Comparison of ENCODE assay signal across 24 mouse cellular contexts in the genomic region with DNA sequence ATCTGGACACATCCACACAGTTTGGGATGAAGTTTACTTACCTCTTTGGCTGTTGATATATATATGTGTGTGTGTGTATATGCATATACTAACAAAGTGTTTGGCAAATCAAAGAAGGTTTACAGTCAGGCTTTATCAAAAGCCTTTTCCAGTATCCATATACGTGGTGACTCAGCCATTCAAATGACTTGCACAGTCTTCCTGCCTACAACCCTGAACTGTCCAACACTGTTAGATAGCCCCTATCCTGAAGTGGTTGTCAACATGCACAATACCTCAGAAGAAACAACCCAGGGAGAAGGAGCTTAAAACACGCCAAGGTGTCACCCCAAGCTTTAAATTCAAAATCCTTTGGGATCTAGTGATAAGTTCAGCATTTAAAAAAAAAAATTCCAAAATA. TPM values are rescaled to one million over a fixed set of nuclear protein-coding genes. Genes with fewer than 3 reads are reported as not detected.
A peak's percentile ranks its signal among the peaks of the same experiment; 100 is the strongest.
DNase-seq lines count a peak whose midpoint lies in the region; ATAC-seq and TF ChIP-seq lines count a peak whose summit lies in the region.
"Had no signal": no experiment of that assay in that cellular context is flagged by ENCODE, and none has a peak within 500 bp of the region (broad histone marks: within the 10 kb centered on the region; RNA-seq: fewer than 3 reads in every experiment).

No protein-coding gene starts in this region.

- no peaks in the 10 kb centered on the region for H3K27me3 ChIP-seq in limb, embryonic 12.5 days
- H3K27me3 ChIP-seq in limb, embryonic 10.5 days (ENCODE audit: low read depth, poor library complexity, severe bottlenecking): no peaks in the 10 kb centered on the region
- no peaks in the 10 kb centered on the region for H3K27me3 ChIP-seq in intestine, embryonic 16.5 days (replicated peaks; ENCODE audit: control insufficient read depth, insufficient read depth, low read length)
- H3K27me3 ChIP-seq in limb, embryonic 14.5 days (ENCODE audit: control insufficient read depth, insufficient read depth, low read length): no peaks in the 10 kb centered on the region
- H3K27me3 ChIP-seq: forebrain, embryonic 12.5 days; forebrain, embryonic 15.5 days; hindbrain, embryonic 12.5 days; hindbrain, embryonic 15.5 days had no signal

- no peak for ATAC-seq in limb, embryonic 12.5 days (ENCODE audit: insufficient number of reproducible peaks, insufficient read depth, low FRiP score, low TSS enrichment, low read depth)
- ATAC-seq in intestine, embryonic 16.5 days: peak; percentile 59
- ATAC-seq in limb, embryonic 14.5 days (ENCODE audit: low FRiP score, low read depth): no peak
- ATAC-seq: CD4-positive, CD25-positive, alpha-beta regulatory T cell, adult 4 months; forebrain, embryonic 15.5 days had no signal

- no peak for DNase-seq in limb, embryonic 10.5 days (ENCODE audit: low spot score)
- DNase-seq in limb, embryonic 14.5 days (ENCODE audit: low spot score): no peak
- no peak for DNase-seq in layer of hippocampus, postnatal 36 days
- DNase-seq in left cerebral cortex, adult 2 months (ENCODE audit: extremely low spot score in 1 of 2, low spot score in 2 of 2): no peak
- no peak for DNase-seq in adrenal gland, adult (ENCODE audit: inconsistent age in 2 of 2, low spot score in 1 of 2)
- DNase-seq: adrenal gland, adult 8-10 months; adrenal gland, postnatal 25 days; cerebellum, adult 11-12 months; cerebellum, adult 8-10 months; cerebellum, postnatal 10 days; cerebellum, postnatal 36 days; embryo, embryonic 11 days; gastrocnemius, postnatal 36 days; heart, adult 2 months had no signal

- TF ChIP-seq CTCF in left cerebral cortex, adult 2 months (IDR thresholded peaks at IDR 0.05): no peak

- peak overlapping the region; percentile 79 for H3K27ac ChIP-seq in limb, embryonic 12.5 days
- H3K27ac ChIP-seq in limb, embryonic 10.5 days: no peak overlapping the region
- H3K27ac ChIP-seq in intestine, embryonic 16.5 days (ENCODE audit: low read length): no peak overlapping the region
- peak overlapping the region; percentile 33; the same call in 1 of the 2 replicates for H3K27ac ChIP-seq in limb, embryonic 14.5 days (replicated peaks; ENCODE audit: low read depth, low read length)
- H3K27ac ChIP-seq in left cerebral cortex, adult 2 months: no peak overlapping the region
- H3K27ac ChIP-seq: forebrain, embryonic 12.5 days; forebrain, embryonic 15.5 days; heart, adult 2 months; hindbrain, embryonic 12.5 days; hindbrain, embryonic 15.5 days had no signal

- H3K4me1 ChIP-seq in limb, embryonic 12.5 days (replicated peaks): no peaks in the 10 kb centered on the region
- no peaks in the 10 kb centered on the region for H3K4me1 ChIP-seq in limb, embryonic 10.5 days
- no peaks in the 10 kb centered on the region for H3K4me1 ChIP-seq in intestine, embryonic 16.5 days (ENCODE audit: control insufficient read depth, insufficient read depth, low read length)
- no peaks in the 10 kb centered on the region for H3K4me1 ChIP-seq in limb, embryonic 14.5 days (ENCODE audit: control insufficient read depth, insufficient read depth, low read length)
- H3K4me1 ChIP-seq: forebrain, embryonic 12.5 days; forebrain, embryonic 15.5 days; hindbrain, embryonic 12.5 days; hindbrain, embryonic 15.5 days had no signal

- H3K36me3 ChIP-seq in limb, embryonic 12.5 days: no peaks in the 10 kb centered on the region
- H3K36me3 ChIP-seq in limb, embryonic 10.5 days: no peaks in the 10 kb centered on the region
- H3K36me3 ChIP-seq in intestine, embryonic 16.5 days (ENCODE audit: control insufficient read depth, insufficient read depth, low read length): no peaks in the 10 kb centered on the region
- no peaks in the 10 kb centered on the region for H3K36me3 ChIP-seq in limb, embryonic 14.5 days (ENCODE audit: control insufficient read depth, insufficient read depth, low read length)
- H3K36me3 ChIP-seq: forebrain, embryonic 12.5 days; forebrain, embryonic 15.5 days; hindbrain, embryonic 12.5 days; hindbrain, embryonic 15.5 days had no signal

- H3K9me3 ChIP-seq in limb, embryonic 12.5 days: no peaks in the 10 kb centered on the region
- no peaks in the 10 kb centered on the region for H3K9me3 ChIP-seq in limb, embryonic 10.5 days (replicated peaks)
- no peaks in the 10 kb centered on the region for H3K9me3 ChIP-seq in intestine, embryonic 16.5 days (ENCODE audit: control insufficient read depth, low read length)
- no peaks in the 10 kb centered on the region for H3K9me3 ChIP-seq in limb, embryonic 14.5 days (ENCODE audit: control insufficient read depth, low read length)
- H3K9me3 ChIP-seq: forebrain, embryonic 12.5 days; forebrain, embryonic 15.5 days; hindbrain, embryonic 12.5 days; hindbrain, embryonic 15.5 days had no signal

- no peak overlapping the region for H3K9ac ChIP-seq in limb, embryonic 12.5 days (replicated peaks)
- no peak overlapping the region for H3K9ac ChIP-seq in intestine, embryonic 16.5 days (ENCODE audit: low read depth, low read length)
- H3K9ac ChIP-seq in limb, embryonic 14.5 days (ENCODE audit: low read depth, low read length, severe bottlenecking): no peak overlapping the region
- H3K9ac ChIP-seq: forebrain, embryonic 12.5 days; forebrain, embryonic 15.5 days; hindbrain, embryonic 12.5 days; hindbrain, embryonic 15.5 days had no signal

- no peak for TF ChIP-seq POLR2A in limb, embryonic 14.5 days (IDR thresholded peaks at IDR 0.05; ENCODE audit: borderline replicate concordance, extremely low read depth, insufficient read depth, insufficient read length)

- no peak overlapping the region for H3K4me2 ChIP-seq in limb, embryonic 12.5 days
- no peak overlapping the region for H3K4me2 ChIP-seq in intestine, embryonic 16.5 days (ENCODE audit: low read depth, low read length)
- H3K4me2 ChIP-seq in limb, embryonic 14.5 days (replicated peaks; ENCODE audit: low read depth, low read length, severe bottlenecking): no peak overlapping the region
- H3K4me2 ChIP-seq: forebrain, embryonic 12.5 days; forebrain, embryonic 15.5 days; heart, embryonic 11.5 days; hindbrain, embryonic 12.5 days; hindbrain, embryonic 15.5 days had no signal

- intact Hi-C loops in left cerebral cortex, adult 2 months (cut with DNase I): no loop called here

- no peak overlapping the region for H3K4me3 ChIP-seq in limb, embryonic 12.5 days (replicated peaks)
- H3K4me3 ChIP-seq in limb, embryonic 10.5 days: no peak overlapping the region
- no peak overlapping the region for H3K4me3 ChIP-seq in intestine, embryonic 16.5 days (ENCODE audit: low read length)
- H3K4me3 ChIP-seq in limb, embryonic 14.5 days (replicated peaks; ENCODE audit: low read length): no peak overlapping the region
- no peak overlapping the region for H3K4me3 ChIP-seq in left cerebral cortex, adult 2 months
- H3K4me3 ChIP-seq: erythroblast, embryonic 14.5 days; forebrain, embryonic 12.5 days; forebrain, embryonic 15.5 days; heart, adult 2 months; hindbrain, embryonic 12.5 days; hindbrain, embryonic 15.5 days had no signal

- 75% methylated on average over 2 of the region's 2 CpGs for WGBS in limb, embryonic 12.5 days
- 89% methylated on average over 2 of the region's 2 CpGs for WGBS in limb, embryonic 10.5 days
- WGBS in intestine, embryonic 16.5 days: 74% methylated on average over 2 of the region's 2 CpGs
- 76% methylated on average over 2 of the region's 2 CpGs for WGBS in limb, embryonic 14.5 days

RNA-seq across cellular contexts. Expression of gene Scin, which starts 20.4 kb away (rescaled TPM):
- 7.0 and 7.6 TPM in 2 replicates for polyA plus RNA-seq in limb, embryonic 12.5 days (2016; fragmentation: Nextera tagmentation; extraction: Ambion mirVana)
- 0.09 TPM in 1 of 2 replicates, not detected in the other for polyA plus RNA-seq in limb, embryonic 10.5 days (2016; fragmentation: Nextera tagmentation; extraction: Ambion mirVana)
- polyA plus RNA-seq in intestine, embryonic 16.5 days (2015; fragmentation: Nextera tagmentation; extraction: Ambion mirVana): 67.5 and 79.3 TPM in 2 replicates
- polyA plus RNA-seq in limb, embryonic 14.5 days (2012; rRNA removed): 10.4 and 11.5 TPM in 2 replicates
- polyA plus RNA-seq in limb, embryonic 14.5 days (2014; fragmentation: Nextera tagmentation; extraction: Ambion mirVana): 6.2 and 6.7 TPM in 2 replicates
- 1 to 10 TPM; 1.7 to 2.6 TPM for total RNA-seq in layer of hippocampus, postnatal 36 days (2021)
- not detected for total RNA-seq in left cerebral cortex, adult 2 months (2021)
- polyA plus RNA-seq: C2C12; forebrain, embryonic 15.5 days had no signal

Comparison
In these comparisons a context has a peak if more than half of its experiments do, and no peak if none do; other contexts are left out.
1. H3K27ac ChIP-seq: peak in limb, embryonic 12.5 days (single experiment) and limb, embryonic 14.5 days (single experiment); none in limb, embryonic 10.5 days (single experiment), intestine, embryonic 16.5 days (single experiment) and left cerebral cortex, adult 2 months (single experiment).